Mouse (Mus musculus): Measurements from ENCODE around the gene Myl6b.

Gene Myl6b

GRCm38 (mm10) chr10:128505974-128506373 lies 7.5 kb upstream of the Myl6b start:
- ChIA-PET POLR2A (interaction anchor here in 2 of 4 experiments (2.9 to 5.7 kb wide), 2 partner anchors 12 to 20 kb away, joined by 11 to 30 read pairs; partner anchors contain the start of genes Esyt1 (in 1 of the 2) and Myl6 (in 1 of the 2)), CTCF (interaction anchor here in 2 of 4 experiments (0.6 to 1.0 kb wide), 2 partner anchors 60 to 295 kb away, joined by 3 read pairs; partner anchors contain the start of gene Pa2g4 (in 1 of the 2))

- ChIA-PET CTCF (interaction anchor here in 1 of 4 experiments (1.2 kb wide), 1 partner anchor 13 kb away, joined by 3 read pairs; no protein-coding TSS in a partner anchor), POLR2A (interaction anchor here in 3 of 4 experiments (0.7 to 2.9 kb wide), 8 partner anchors 11 to 356 kb away, joined by 3 to 11 read pairs (median 4); partner anchors contain the start of genes Myl6 (in 2 of the 3), Esyt1 (in 1 of the 3), Nabp2 (in 1 of the 3) and Rnf41 (in 1 of the 3))
Observed at GRCm38 (mm10) chr10:128505371-128505667, 6.8 kb upstream of the Myl6b start.

GRCm38 (mm10) chr10:128504641-128505370 lies 6.3 kb upstream of the Myl6b start:
- POLR2A ChIA-PET: interaction anchor here (0.6 to 2.9 kb wide), 11 partner anchors 8 to 355 kb away, joined by 3 to 11 read pairs (median 4); partner anchors contain the start of genes Myl6 (in 2 of the 4), Esyt1 (in 1 of the 4), Nabp2 (in 1 of the 4) and Rnf41 (in 1 of the 4)
- CTCF ChIA-PET: interaction anchor here in 2 of 4 experiments (0.6 to 1.2 kb wide), 3 partner anchors 14 to 86 kb away, joined by 3 read pairs; no protein-coding TSS in a partner anchor

GRCm38 (mm10) chr10:128504012-128504411 lies 5.5 kb upstream of the Myl6b start:
- CTCF ChIA-PET: interaction anchor here in 2 of 4 experiments (0.6 to 1.2 kb wide), 5 partner anchors 15 to 104 kb away, joined by 3 to 4 read pairs (median 3); no protein-coding TSS in a partner anchor
- POLR2A ChIA-PET: interaction anchor here in 3 of 4 experiments (0.6 to 2.9 kb wide), 9 partner anchors 8 to 1132 kb away, joined by 3 to 11 read pairs (median 5); partner anchors contain the start of genes Myl6 (in 2 of the 3) and Esyt1 (in 1 of the 3)

- POLR2A ChIA-PET: interaction anchor here in 3 of 4 experiments (0.6 to 2.9 kb wide), 5 partner anchors 9 to 1131 kb away, joined by 3 to 11 read pairs (median 5); partner anchors contain the start of genes Esyt1 (in 1 of the 3) and Myl6 (in 1 of the 3)
- CTCF ChIA-PET: interaction anchor here in 1 of 4 experiments (0.6 to 1.1 kb wide), 2 partner anchors 15 to 104 kb away, joined by 3 read pairs; no protein-coding TSS in a partner anchor
Observed at GRCm38 (mm10) chr10:128503532-128503931, 5.0 kb upstream of the Myl6b start.

- CTCF ChIA-PET: no interaction called here
Observed at GRCm38 (mm10) chr10:128502341-128502740, 3.9 kb upstream of the Myl6b start.

GRCm38 (mm10) chr10:128499116-128499671 lies 709 bp upstream of the Myl6b start:
- ChIA-PET CTCF (interaction anchor here (0.5 to 2.5 kb wide), 25 partner anchors 11 to 305 kb away, joined by 3 to 15 read pairs (median 3); partner anchors contain the start of genes Esyt1 (in 2 of the 4), Nabp2 (in 1 of the 4), Pa2g4 (in 1 of the 4) and Rnf41 (in 1 of the 4)), POLR2A (interaction anchor here (0.6 to 3.3 kb wide), 100 partner anchors 8 to 1150 kb away, joined by 3 to 77 read pairs (median 4); partner anchors contain the start of genes Zc3h10 (in 4 of the 4), Esyt1 (in 3 of the 4), Nabp2 (in 3 of the 4) and Pa2g4 (in 3 of the 4))

More at GRCm38 (mm10) chr10:128502341-128502740, 3.9 kb upstream of the Myl6b start:
- POLR2A ChIA-PET: interaction anchor here in 3 of 4 experiments (0.7 to 1.6 kb wide), 8 partner anchors 9 to 287 kb away, joined by 3 to 8 read pairs (median 3); partner anchors contain the start of genes Myl6 (in 2 of the 3) and Esyt1 (in 1 of the 3)

- CTCF ChIA-PET: interaction anchor here in 1 of 4 experiments (0.6 to 1.0 kb wide), 3 partner anchors 69 to 974 kb away, joined by 3 to 4 read pairs (median 4); partner anchors contain the start of gene Pa2g4
- POLR2A ChIA-PET: interaction anchor here in 2 of 4 experiments (2.5 to 3.3 kb wide), 7 partner anchors 9 to 126 kb away, joined by 13 to 77 read pairs (median 17); partner anchors contain the start of genes Esyt1 (in 1 of the 2), Nabp2 (in 1 of the 2), Pa2g4 (in 1 of the 2) and Rnf41 (in 1 of the 2)
Observed at GRCm38 (mm10) chr10:128497134-128497737, 1.2 kb downstream of the Myl6b start.

GRCm38 (mm10) chr10:128496509-128497077 lies 1.9 kb downstream of the Myl6b start:
- POLR2A ChIA-PET: interaction anchor here in 3 of 4 experiments (0.6 to 4.2 kb wide), 6 partner anchors 14 to 127 kb away, joined by 3 to 54 read pairs (median 31); partner anchors contain the start of genes Zc3h10 (in 2 of the 3), Esyt1 (in 1 of the 3) and Pa2g4 (in 1 of the 3)
- CTCF ChIA-PET: interaction anchor here in 2 of 4 experiments (0.6 kb wide), 2 partner anchors 42 to 120 kb away, joined by 4 read pairs; no protein-coding TSS in a partner anchor

GRCm38 (mm10) chr10:128495903-128496302 lies 2.6 kb downstream of the Myl6b start:
- ChIA-PET CTCF (interaction anchor here in 2 of 4 experiments (0.6 to 2.6 kb wide), 3 partner anchors 29 to 212 kb away, joined by 4 to 16 read pairs (median 4); partner anchors contain the start of gene Esyt1 (in 1 of the 2)), POLR2A (interaction anchor here in 3 of 4 experiments (0.6 to 4.2 kb wide), 12 partner anchors 8 to 428 kb away, joined by 3 to 75 read pairs (median 19); partner anchors contain the start of genes Zc3h10 (in 2 of the 3), Ankrd52 (in 1 of the 3), Bloc1s1 (in 1 of the 3) and Esyt1 (in 1 of the 3))

- POLR2A ChIA-PET: interaction anchor here in 3 of 4 experiments (0.6 to 4.8 kb wide), 39 partner anchors 8 to 428 kb away, joined by 3 to 75 read pairs (median 6); partner anchors contain the start of genes Pa2g4 (in 3 of the 3), Zc3h10 (in 3 of the 3), Esyt1 (in 2 of the 3) and Nabp2 (in 2 of the 3)
- CTCF ChIA-PET: interaction anchor here (0.5 to 2.7 kb wide), 14 partner anchors 10 to 319 kb away, joined by 3 to 16 read pairs (median 4); partner anchors contain the start of genes Cnpy2 (in 1 of the 4), Esyt1 (in 1 of the 4), Nabp2 (in 1 of the 4) and Rnf41 (in 1 of the 4)
Observed at GRCm38 (mm10) chr10:128495270-128495669, 3.2 kb downstream of the Myl6b start.

GRCm38 (mm10) chr10:128494667-128495245 lies 3.7 kb downstream of the Myl6b start:
- ChIA-PET POLR2A (interaction anchor here in 3 of 4 experiments (0.6 to 4.8 kb wide), 55 partner anchors 8 to 429 kb away, joined by 3 to 75 read pairs (median 8); partner anchors contain the start of genes Ankrd52 (in 3 of the 3), Esyt1 (in 3 of the 3), Pa2g4 (in 3 of the 3) and Zc3h10 (in 3 of the 3)), CTCF (interaction anchor here (0.5 to 2.7 kb wide), 21 partner anchors 9 to 398 kb away, joined by 3 to 16 read pairs (median 4); partner anchors contain the start of genes Esyt1 (in 2 of the 4), Cnpy2 (in 1 of the 4), Nabp2 (in 1 of the 4) and Rnf41 (in 1 of the 4))

- POLR2A ChIA-PET: interaction anchor here (0.5 to 4.8 kb wide), 125 partner anchors 8 to 776 kb away, joined by 3 to 75 read pairs (median 5); partner anchors contain the start of genes Ankrd52 (in 3 of the 4), Cnpy2 (in 3 of the 4), Esyt1 (in 3 of the 4) and Nabp2 (in 3 of the 4)
- CTCF ChIA-PET: interaction anchor here (0.6 to 2.7 kb wide), 30 partner anchors 8 to 1675 kb away, joined by 3 to 16 read pairs (median 4); partner anchors contain the start of genes Esyt1 (in 2 of the 4), Nabp2 (in 2 of the 4), Rnf41 (in 2 of the 4) and Zc3h10 (in 2 of the 4)
Observed at GRCm38 (mm10) chr10:128493695-128494666, 4.5 kb downstream of the Myl6b start, which contains the start of gene Myl6. Gene Myl6 (minus strand): TSS chr10:128494145.

- ChIA-PET CTCF (interaction anchor here in 3 of 4 experiments (0.5 to 2.7 kb wide), 22 partner anchors 11 to 1676 kb away, joined by 3 to 16 read pairs (median 5); partner anchors contain the start of genes Esyt1 (in 2 of the 3), Nabp2 (in 2 of the 3), Rnf41 (in 2 of the 3) and Zc3h10 (in 2 of the 3)), POLR2A (interaction anchor here (0.5 to 4.8 kb wide), 111 partner anchors 8 to 459 kb away, joined by 3 to 75 read pairs (median 5); partner anchors contain the start of genes Ankrd52 (in 3 of the 4), Esyt1 (in 3 of the 4), Nabp2 (in 3 of the 4) and Pa2g4 (in 3 of the 4))
Observed at GRCm38 (mm10) chr10:128493319-128493694, 5.2 kb downstream of the Myl6b start.
